Mouse (Mus musculus) forebrain, postnatal 0 days (tissue): ENCODE measurements around the gene Gapdhs. TPM values are rescaled to one million over a fixed set of nuclear protein-coding genes. Genes with fewer than 3 reads are reported as not detected.

ENCODE experiments used
- ATAC-seq: fragments of 200-750 bp; cut with Nextera tagmentation; 2 replicates; pipeline ENCODE4 v1.8.0; 2017; ENCODE audit warnings: mild to moderate bottlenecking, moderate library complexity
- DNase-seq: peaks from one replicate; pipeline ENCODE4 v3.0.0-alpha.2; 2015
- H3K27ac ChIP-seq: fragments of 300-500 bp; sonication (generic); 2 replicates; pipeline ENCODE4 v1.5.1; 2014; ENCODE audit warnings: low read depth, mild to moderate bottlenecking, antibody characterized with exemption, low read length, moderate library complexity, mixed read lengths
- H3K27me3 ChIP-seq: fragments of 300-500 bp; sonication (generic); 2 replicates; pipeline ENCODE4 v1.6.1; 2014; ENCODE audit warnings: mild to moderate bottlenecking, low read length, mixed read lengths; ENCODE audit not compliant: insufficient read depth
- H3K36me3 ChIP-seq: fragments of 300-500 bp; sonication (generic); 2 replicates; pipeline ENCODE4 v1.6.1; 2014; ENCODE audit warnings: mild to moderate bottlenecking, moderate library complexity; ENCODE audit not compliant: insufficient read depth
- H3K4me1 ChIP-seq: fragments of 300-500 bp; sonication (generic); 2 replicates; pipeline ENCODE4 v1.6.1; 2014; ENCODE audit warnings: antibody characterized with exemption; ENCODE audit not compliant: insufficient read depth
- H3K4me2 ChIP-seq: fragments of 300-500 bp; sonication (generic); 2 replicates; pipeline ENCODE4 v1.6.1; 2014; ENCODE audit warnings: low read depth, mild to moderate bottlenecking, moderate library complexity
- H3K4me3 ChIP-seq: fragments of 300-500 bp; sonication (generic); 2 replicates; pipeline ENCODE4 v1.5.1; 2014; ENCODE audit warnings: low read depth, low read length, mixed read lengths
- H3K9ac ChIP-seq: fragments of 300-500 bp; sonication (generic); 2 replicates; pipeline ENCODE4 v1.6.1; 2014; ENCODE audit warnings: mild to moderate bottlenecking
- H3K9me3 ChIP-seq: fragments of 300-500 bp; sonication (generic); 2 replicates; pipeline ENCODE4 v1.6.1; 2016; ENCODE audit warnings: low read length
- CTCF ChIP-seq: sonication (generic); IDR thresholded peaks from 2 replicates; pipeline ENCODE4 v1.5.1; 2016; ENCODE audit warnings: antibody characterized with exemption, control low read depth, low read depth
- WGBS: fragments of 180-500 bp; shearing (Covaris S2); extraction: QIAGEN DNeasy Blood & Tissue Kit; methylation state at CpG from one replicate; pipeline ENCODE4 v1.1.7; 2014; 5-methylcytosine and 5-hydroxymethylcytosine counted together
- polyA plus RNA-seq: library from polyadenylated mRNA; unstranded; fragments of >200 nt; fragmentation: Nextera tagmentation; extraction: Ambion mirVana; gene quantifications from 2 replicates; pipeline ENCODE4 v1.2.1, GENCODE M21; 2015
- total RNA-seq: library from RNA; depleted of rRNA; stranded (reverse); fragments of >200 nt; gene quantifications from 2 replicates; pipeline ENCODE4 v1.2.3, GENCODE M21; 2014

The Gapdhs gene
- total and polyA plus RNA-seq, 2 experiments from 2014 or later: 0.65 TPM; not detected in 1

DNA sequence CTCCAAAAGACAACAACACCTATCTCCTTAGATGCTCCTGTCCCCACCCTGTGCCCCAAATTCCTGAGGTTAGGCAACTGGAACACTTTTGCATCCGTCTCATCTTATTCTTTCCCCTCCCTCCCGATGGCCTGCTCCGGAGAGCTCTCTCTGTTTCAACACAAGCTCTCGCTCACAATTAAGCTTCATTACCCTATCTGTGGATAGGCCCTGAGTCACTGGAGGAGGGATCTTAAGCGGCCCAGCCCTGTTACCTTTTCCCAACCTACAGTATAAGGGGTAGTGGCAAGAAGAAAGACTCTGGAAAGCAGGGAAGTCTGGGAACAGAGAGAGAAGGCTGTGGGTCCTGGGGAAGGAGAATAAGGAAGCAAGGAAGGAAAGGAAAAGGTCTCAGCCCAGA is 20.0 kb upstream of the Gapdhs start, which contains the start of gene Dmkn:
Gene Dmkn, plus strand, starts transcription at position 301 of the 400 bp plus-strand sequence.
- H3K27ac ChIP-seq: no peak within 1 kb of the TSS
- H3K4me1 ChIP-seq: no peaks in the 10 kb centered on the region
- no peaks in the 10 kb centered on the region; the same call in none of the 2 replicates for H3K27me3 ChIP-seq
- no peak for ATAC-seq
- DNase-seq: no peak
- no peak within 1 kb of the TSS for H3K4me2 ChIP-seq
- no peak within 1 kb of the TSS for H3K9ac ChIP-seq
- no peaks in the 10 kb centered on the region for H3K36me3 ChIP-seq
- H3K4me3 ChIP-seq: no peak within 1 kb of the TSS
- no peak for TF ChIP-seq CTCF
- 31% methylated on average over 5 of the region's 5 CpGs for WGBS
- no peaks in the 10 kb centered on the region for H3K9me3 ChIP-seq

GRCm38 (mm10) chr7:30761769-30762352 is 18.4 kb upstream of the Gapdhs start:
- WGBS: 79% methylated on average over 4 of the region's 4 CpGs
- no peaks in the 10 kb centered on the region; the same call in none of the 2 replicates for H3K27me3 ChIP-seq
- DNase-seq (no peak), ATAC-seq (no peak)
- peaks cover under 1% of the 10 kb centered on the region; the same call in 1 of the 2 replicates for H3K36me3 ChIP-seq
- H3K9ac ChIP-seq: no peak overlapping the region
- H3K4me2 ChIP-seq: no peak overlapping the region
- H3K4me3 ChIP-seq: no peak overlapping the region
- no peaks in the 10 kb centered on the region for H3K4me1 ChIP-seq
- H3K27ac ChIP-seq: no peak overlapping the region
- TF ChIP-seq CTCF: no peak
- H3K9me3 ChIP-seq: no peaks in the 10 kb centered on the region

- no peak overlapping the region for H3K4me3 ChIP-seq
- 48% methylated on average over 4 of the region's 4 CpGs for WGBS
- TF ChIP-seq CTCF: peak; percentile 39
- H3K4me2 ChIP-seq: no peak overlapping the region
- H3K27me3 ChIP-seq: no peaks in the 10 kb centered on the region
- H3K4me1 ChIP-seq: no peaks in the 10 kb centered on the region
- peaks cover 17% of the 10 kb centered on the region for H3K36me3 ChIP-seq
- no peak overlapping the region for H3K9ac ChIP-seq
- ATAC-seq (no peak; the same call in 1 of the 2 replicates), DNase-seq (no peak)
- H3K27ac ChIP-seq: no peak overlapping the region
- no peaks in the 10 kb centered on the region for H3K9me3 ChIP-seq
Measured at GRCm38 (mm10) chr7:30758853-30759252, 15.4 kb upstream of the Gapdhs start.

GRCm38 (mm10) chr7:30757001-30757400 is 13.5 kb upstream of the Gapdhs start:
- WGBS: 59% methylated on average over 3 of the region's 3 CpGs

DNA sequence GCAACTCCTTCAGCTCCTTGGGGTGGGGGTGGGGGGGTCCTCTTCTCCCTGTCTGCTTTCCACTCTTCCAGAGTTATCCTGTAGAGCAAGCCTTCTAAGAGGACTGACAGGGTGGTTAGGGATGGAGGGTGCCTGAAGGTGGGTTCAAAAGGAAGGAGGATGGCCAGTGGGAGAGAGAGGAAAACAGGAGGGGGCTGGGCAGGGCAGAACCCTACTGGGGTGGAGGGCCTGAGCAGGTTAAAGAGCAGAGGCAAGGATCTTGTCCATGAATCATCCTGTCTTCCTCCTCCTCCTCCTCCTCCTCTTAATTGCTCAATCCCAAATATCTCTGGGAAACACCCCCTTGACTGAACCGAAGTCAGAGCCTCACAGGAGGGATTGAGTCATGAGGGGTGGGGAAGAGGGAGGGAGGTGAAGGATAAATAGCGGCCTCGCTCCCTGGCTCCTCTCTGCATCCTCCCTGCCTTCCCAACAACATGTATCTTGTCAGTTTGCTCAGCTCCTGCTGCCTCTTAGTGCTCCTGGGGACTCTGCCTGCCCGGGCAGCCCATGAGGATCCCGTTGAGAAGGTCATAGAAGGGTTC is 7.7 kb upstream of the Gapdhs start, which contains the start of gene Sbsn:
Gene Sbsn, plus strand, starts transcription at position 386 of the 584 bp plus-strand sequence.
- H3K4me1 ChIP-seq: no peaks in the 10 kb centered on the region
- no peak within 1 kb of the TSS for H3K9ac ChIP-seq
- peaks cover 13% of the 10 kb centered on the region for H3K36me3 ChIP-seq
- H3K27ac ChIP-seq: no peak within 1 kb of the TSS
- H3K4me3 ChIP-seq: no peak within 1 kb of the TSS
- H3K9me3 ChIP-seq: no peaks in the 10 kb centered on the region
- WGBS: 78% methylated on average over 5 of the region's 5 CpGs
- no peak within 1 kb of the TSS for H3K4me2 ChIP-seq
- H3K27me3 ChIP-seq: no peaks in the 10 kb centered on the region
- no peak for TF ChIP-seq CTCF
- ATAC-seq (no peak), DNase-seq (no peak)

More at GRCm38 (mm10) chr7:30757001-30757400, 13.5 kb upstream of the Gapdhs start:
- no peak overlapping the region for H3K9ac ChIP-seq
- TF ChIP-seq CTCF: no peak
- H3K27me3 ChIP-seq: no peaks in the 10 kb centered on the region
- H3K9me3 ChIP-seq: no peaks in the 10 kb centered on the region
- no peak overlapping the region for H3K4me2 ChIP-seq
- DNase-seq (no peak), ATAC-seq (no peak)
- no peak overlapping the region for H3K27ac ChIP-seq
- peaks cover 17% of the 10 kb centered on the region for H3K36me3 ChIP-seq
- H3K4me1 ChIP-seq: no peaks in the 10 kb centered on the region
- H3K4me3 ChIP-seq: no peak overlapping the region

- Histone ChIP-seq H3K27ac (no peak overlapping the region), H3K9me3 (no peaks in the 10 kb centered on the region), H3K4me3 (no peak overlapping the region), H3K4me2 (no peak overlapping the region), H3K9ac (no peak overlapping the region), H3K4me1 (no peaks in the 10 kb centered on the region), H3K27me3 (no peaks in the 10 kb centered on the region), H3K36me3 (peaks cover 3% of the 10 kb centered on the region; the same call in 1 of the 2 replicates)
- TF ChIP-seq CTCF: no peak
- DNase-seq (no peak), ATAC-seq (no peak)
- WGBS: 90% methylated on average over 13 of the region's 13 CpGs
Measured at GRCm38 (mm10) chr7:30749824-30750606, 6.5 kb upstream of the Gapdhs start.
